Mouse (Mus musculus) gastrocnemius, postnatal 25 days (tissue): ENCODE measurements at regions not wholly inside any gene's neighbourhood (a gene's known extent, or its start where the extent isn't known, plus 50 kb on each side); places are given as distances from the start of the nearest gene placed in this dataset.

Source experiments
- DNase-seq: peaks from one replicate; pipeline ENCODE4 v3.0.0; 2022

DNA sequence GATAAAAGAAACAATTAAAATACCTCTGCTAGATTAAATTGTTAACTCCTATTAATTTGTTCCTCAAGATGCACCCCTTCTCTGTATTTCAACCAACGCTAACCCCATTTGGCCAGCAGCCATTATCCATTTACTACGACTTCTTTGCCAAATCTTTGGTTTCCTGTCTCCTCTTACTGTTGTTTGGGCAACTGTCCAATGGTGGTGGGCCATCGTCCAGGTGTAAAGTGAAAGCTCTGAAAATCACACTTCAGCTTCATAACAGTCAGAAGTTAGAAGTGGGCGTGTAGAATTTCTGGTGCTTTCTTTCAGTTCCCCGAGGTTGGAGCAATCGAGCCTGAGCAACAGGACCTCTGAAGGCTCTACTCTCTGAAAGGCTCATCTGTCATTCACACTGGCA, 66.8 kb upstream of the Zbtb20 start:
- no peak for DNase-seq

DNA sequence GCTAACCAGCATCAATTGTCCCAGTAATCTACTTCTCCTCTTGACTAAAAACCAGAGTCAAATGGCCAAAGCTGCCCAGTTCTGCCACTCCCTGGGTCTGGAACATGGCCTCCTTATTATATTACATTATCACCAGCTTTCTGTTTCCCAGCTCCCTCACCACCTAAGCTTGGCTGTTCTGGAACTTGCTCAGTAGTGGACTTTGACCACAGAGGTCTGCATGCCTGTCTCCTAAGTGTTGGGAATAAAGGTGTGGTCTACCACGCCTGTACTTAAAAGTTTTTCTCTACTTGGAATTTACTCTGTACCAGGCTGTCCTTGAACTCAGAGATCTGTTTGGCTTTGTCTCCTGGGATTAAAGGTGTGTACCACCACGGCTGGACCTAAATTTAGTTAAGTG, 68.1 kb upstream of the Zbtb20 start:
- no peak for DNase-seq

DNA sequence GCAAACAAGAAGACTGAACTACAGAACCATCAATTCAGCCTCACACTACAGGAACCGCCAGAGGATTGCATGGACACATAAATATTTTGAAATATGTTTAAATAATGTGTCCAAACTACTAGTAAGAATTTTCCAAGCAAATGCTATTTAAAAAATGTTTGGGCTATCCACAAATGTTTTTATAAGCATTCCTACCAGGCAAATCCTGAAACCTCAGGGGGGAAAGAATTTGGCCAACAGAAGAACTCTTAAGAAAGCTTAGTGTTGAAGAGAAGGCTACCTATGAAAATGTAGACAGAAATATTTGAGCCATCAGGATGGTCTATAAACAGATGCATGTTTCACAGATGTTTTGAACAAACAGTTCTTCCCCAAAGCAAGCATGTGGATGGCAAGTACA, 72.1 kb upstream of the Zbtb20 start:
- DNase-seq = no peak

DNA sequence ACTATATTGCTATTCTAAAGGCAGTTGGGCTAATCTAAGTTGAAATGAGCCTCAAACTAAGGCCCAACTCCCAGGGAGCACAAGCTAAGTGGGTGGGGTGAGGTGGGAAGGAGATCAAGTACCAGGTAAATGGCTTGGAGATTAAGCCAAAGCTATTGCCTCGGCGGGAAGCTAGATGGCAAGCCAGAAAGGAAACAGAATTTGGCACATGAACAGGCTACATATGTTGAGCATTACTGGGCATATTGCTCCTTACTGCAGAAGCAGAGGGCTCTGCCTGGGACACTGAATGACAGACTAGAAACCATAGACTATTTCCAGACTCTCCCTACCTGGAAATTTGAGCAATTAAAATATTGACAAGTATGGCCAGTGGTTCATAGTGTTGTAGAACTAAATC, 83.1 kb upstream of the Zbtb20 start:
- no peak for DNase-seq

DNA sequence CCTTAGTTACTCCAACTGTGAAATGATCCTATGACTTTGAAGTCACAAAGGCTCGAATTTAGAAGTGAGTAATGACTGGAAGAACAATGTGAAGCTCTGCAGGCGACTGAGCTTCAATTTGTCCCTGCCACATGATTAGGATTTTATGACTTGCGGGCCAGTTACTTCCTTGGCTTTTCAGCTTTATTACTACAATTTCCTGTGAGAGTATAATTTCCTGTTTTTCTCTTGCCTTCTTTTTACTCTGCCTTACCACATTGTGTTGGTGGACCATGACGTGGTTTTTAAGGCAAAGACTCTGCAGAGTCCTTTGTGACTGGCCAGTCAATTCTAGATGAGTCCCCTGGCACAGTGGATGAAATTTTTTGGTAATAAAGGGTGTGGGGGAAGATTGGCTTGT, 91.0 kb upstream of the Zbtb20 start:
- DNase-seq = no peak

DNA sequence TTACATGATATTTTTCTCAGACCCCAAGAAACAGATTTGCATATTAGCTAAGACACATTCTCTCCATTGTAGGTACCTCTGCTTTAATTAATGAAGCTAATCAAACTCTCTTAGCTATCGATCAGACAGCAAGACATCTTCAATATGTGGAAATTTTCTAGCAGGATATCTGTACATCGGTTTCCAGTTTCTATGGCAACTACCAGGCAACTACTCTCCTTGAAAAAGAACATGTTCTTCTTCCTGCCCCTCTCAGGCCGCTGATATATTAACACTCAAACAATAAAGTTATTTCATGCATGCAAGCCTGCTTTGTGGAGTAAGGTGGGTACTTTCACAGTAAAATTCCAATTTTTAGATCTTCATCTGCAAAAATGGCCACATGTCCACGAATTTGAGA, 91.7 kb upstream of the Zbtb20 start:
- DNase-seq = no peak

DNA sequence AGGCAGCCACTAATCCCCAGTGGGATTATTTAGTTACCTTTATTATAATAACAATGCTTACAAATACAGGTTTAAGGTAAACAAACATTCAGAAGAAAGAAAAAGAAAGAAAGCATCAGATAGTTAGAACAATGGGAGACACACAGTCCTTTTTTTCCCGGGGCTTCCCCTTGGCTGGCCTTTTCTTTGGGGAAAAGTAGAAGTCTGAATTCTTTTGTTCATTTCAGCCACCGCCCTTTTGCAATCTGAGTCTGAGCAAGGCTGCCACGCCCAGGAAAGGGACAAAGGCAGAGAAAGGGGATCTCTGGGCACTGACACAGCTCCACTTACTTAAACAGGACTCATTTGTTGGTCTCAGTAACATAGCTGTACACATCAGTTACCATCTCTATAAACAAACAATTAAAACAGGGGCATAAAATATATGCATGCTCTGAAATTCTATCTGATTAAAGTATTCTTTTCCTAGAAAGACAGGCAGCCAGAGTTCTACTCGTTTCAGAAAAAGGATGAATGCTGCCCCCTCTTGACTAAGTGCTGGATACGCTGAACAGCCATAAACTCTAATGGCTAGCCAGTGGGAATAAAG, 93.5 kb upstream of the Zbtb20 start:
- peak; percentile 10 for DNase-seq

DNA sequence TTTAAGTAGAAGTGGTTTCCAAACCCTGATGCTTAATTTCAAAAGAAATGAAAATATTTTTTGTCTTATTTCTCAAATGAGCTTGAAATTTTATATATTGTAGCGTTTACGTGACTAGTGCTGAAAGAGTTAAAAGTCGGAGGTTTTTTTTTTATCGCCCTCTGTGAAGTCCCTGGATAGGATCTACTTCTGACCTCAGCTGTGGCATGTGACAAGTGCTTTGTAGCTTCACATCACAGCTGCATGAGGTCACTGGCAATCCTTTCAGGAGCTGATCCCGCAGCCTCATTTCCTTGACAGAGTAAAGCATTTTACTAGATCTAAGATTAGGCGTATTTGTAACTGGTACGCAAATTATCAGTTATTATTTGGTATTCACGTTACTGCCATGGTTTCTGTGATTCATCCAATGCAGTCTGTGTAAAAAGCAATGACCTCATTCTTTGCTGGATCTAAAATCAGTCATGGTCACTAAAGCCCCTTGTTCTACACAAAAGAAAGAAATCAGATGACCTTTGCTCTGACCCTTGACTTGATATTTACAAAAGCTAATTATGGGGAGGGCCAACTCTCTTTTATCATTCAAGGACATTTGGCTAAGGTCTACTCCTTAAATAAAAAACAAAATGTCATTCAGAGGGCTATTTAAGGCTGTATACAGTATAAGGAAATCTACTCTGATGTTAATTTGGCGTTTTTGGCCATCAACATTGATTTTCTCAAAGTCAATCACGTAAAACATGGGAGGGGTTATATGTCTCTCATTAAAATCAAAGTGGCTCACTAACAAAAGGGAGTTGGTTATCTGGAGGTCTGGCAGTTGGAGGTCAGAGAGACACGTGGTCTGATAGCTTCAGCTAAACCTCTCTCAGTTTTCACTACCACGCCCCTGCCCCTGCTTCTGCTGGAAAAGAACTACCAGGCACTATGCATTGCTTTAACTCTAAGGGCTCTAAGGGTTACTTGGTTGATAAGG, 94.3 kb upstream of the Zbtb20 start:
- no peak for DNase-seq

DNA sequence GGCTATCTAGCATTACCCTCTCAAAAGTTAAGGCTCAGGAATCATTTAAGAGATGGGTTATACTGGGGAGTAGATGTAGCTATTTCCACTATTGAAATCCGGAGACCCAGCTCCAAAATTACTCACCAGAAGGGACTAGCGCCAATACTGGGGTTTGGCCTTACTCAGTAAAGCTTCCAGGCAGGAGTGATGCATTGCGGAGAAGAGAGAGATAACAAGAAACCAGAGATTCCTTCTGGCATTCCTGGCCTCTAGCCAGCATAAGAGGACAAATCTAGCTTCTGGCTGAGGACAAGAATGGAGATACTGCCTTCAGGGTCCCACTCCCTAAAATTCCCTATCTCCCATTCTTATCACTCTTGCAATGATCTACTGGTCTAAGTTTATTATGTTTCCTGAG, 95.7 kb upstream of the Zbtb20 start:
- DNase-seq = no peak

DNA sequence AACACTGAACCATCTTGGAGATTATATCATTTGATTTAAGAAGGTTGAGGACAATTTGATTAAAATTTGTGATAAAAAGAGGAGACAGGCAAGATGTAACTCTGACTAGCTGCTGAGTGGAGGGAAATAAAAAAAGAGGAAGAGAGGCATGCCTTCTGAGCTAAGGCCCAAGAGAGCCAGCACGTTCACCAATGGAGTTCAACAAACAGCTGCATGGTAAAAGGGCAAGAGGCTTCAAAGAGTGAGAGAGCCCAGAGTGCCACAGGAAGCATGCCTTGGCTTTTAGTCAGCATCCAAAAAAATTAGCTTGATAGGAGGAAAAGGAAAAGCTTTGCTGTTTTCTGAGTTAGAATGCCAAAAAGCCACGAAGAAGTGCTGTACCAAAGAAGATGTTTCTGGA, 103.0 kb upstream of the Zbtb20 start:
- no peak for DNase-seq

DNA sequence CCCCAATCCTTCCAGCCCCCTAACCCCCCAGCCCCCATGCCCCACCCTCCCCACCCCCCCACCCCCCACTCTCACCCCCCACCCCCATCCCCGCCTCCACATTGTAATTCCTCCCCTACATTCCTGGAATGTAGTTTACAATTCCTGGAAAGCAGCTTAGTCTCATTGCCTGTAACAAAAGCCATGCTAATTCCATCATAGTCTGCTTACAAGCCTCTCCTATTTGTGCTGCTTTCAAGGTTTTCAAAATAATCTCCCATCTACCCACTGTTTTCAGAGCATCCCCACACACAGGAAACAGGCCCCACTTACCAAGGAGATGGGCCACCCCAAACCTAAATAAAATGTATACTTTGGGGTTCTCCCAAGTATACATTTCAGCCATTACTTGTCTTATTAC, 105.5 kb upstream of the Zbtb20 start:
- DNase-seq = no peak

DNA sequence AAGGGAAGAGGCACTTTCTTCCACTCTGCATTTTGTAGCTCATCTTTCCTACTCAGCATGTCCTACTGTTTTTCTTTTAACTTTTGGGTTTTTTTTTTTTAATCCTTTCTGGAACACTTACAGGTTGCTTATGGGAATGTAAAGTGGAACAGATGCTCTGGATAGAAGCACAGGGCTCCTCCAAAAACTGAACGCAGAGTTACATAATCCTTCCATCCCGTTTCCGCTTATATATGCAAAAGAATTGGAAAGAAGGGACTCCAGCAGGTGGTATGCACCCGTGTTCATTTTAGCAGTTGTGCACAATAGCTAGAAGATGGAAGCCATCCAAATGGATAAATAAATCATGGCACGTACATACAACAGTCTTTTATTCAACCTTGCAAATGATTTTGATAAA, 127.0 kb upstream of the Zbtb20 start:
- no peak for DNase-seq

DNA sequence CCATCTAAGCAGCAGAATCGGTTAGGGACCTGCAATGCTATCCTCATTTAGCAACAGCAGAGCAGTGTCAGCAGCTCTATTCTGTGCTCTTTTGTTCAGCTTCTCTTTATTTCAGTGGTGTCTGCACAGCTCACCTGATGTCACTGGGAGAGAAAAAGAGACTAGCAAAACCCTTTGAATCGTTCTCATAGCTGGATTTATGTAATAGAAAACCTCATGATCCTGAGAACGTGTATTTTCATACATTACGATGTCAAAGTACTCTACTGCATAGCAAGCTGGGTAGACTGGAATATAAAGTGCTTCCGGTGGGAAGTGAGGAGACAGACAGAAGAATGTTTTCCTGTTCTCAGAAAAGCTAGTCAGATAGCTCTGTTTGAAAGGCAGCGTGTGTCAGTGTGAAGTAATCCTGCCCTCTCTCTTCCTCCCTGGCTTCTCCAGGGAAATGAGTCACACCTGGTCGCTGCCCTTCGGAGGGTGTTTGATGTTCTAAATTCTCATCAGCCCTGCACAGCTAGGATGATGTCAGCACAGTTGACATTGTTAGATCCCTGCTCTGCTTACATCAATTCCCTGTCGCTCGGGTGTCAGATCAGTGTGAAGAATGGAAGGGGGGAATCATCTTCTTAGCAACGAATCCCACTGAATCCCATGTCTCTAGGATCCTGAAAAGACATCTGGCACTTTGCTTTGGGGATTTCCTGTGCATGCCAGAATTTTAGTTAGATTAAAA, 129.6 kb upstream of the Zbtb20 start:
- no peak for DNase-seq

DNA sequence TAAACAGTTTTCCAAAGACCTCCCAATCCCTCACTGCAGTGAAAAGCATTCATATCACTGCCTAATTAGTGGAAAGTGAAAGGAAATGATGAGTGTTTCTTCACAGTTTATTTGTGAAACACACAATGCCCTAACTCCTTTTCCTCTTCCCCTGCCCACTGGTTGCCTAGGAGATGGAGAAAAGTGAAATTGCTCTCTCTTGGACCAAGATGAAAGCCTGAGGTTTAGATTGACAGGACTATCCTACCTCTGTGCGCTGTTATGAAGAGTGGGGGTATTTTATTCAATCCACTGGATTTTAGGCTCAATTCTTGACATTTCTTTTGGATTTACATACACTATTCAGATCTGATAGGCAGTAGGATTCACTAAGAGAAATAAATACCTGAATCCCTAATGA, 132.1 kb upstream of the Zbtb20 start:
- no peak for DNase-seq

DNA sequence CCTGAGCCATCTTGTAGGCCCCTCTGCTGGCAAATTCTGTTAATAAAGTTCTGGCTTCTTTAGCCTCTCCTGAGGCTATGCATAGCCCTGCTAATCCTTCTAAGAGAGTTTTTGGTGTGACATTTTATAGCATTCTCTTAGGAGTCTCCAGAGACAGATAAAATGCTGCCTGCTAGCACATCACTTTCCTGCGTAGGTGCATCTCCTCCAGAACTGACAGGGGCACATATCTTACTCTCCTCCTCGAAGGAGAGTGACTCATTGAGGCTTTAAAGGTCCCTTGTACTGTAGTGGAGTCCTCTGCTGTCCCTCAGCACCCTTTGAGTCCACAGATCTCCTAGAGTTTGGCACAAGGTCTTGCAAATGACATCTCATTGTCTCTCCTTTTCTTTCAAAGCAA, 132.6 kb upstream of the Zbtb20 start:
- no peak for DNase-seq

DNA sequence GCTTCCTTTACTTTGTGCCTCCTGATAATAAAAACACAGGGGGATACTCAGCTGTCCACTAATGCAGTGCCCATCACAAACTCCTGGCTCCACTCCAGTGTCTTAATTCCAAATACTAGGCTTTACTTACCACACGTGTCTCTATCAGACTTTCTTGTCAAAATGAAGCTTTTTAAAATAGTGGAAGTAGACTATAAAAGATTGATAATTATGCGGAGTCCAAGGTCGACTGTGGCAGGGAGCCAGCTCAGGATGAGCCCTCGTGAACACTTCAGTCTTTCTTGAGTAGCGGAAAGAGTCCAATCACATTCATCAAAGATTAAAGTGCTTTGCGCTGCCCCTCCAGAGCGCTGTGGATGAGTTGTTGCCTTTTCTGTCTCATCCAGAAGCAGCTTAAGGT, 147.9 kb upstream of the Zbtb20 start:
- DNase-seq = no peak

DNA sequence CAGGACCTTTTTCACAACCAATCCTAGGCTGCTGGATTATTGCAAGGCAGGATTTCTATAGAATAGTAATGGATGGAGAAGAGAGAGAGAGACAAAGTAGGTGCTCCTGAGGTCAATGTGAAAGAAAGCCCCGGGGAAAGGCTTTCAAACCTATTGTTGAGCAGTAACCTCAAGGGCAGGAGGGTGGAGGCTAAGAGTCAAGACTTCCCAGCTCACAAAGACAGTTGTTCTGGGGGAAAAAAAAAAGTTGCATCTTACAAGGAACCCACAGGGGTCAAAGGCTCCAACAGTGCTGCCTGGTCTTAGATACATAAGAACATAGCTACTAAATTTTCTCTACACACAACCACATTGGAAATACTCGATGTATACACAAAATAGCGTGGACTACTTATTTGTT, 155.8 kb upstream of the Zbtb20 start:
- no peak for DNase-seq

DNA sequence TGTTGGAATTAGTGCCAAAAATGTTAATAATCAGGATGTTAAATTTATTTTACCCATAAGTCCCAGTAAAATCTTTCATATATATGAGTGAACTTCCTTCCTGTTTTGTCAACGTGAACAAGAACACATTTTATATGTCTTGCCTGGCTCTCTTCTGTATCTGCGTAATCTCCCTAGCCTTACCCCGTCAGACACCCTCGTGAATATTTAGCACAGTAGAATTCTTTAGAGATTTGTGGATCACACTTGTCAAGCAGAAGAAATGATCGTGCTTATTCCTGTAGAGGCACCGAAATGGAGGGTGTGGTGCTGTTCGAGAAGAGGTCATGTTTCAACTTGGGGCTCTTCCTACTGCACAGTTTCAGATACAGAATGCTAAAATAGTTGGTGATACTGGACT, 157.2 kb upstream of the Zbtb20 start:
- DNase-seq = no peak

DNA sequence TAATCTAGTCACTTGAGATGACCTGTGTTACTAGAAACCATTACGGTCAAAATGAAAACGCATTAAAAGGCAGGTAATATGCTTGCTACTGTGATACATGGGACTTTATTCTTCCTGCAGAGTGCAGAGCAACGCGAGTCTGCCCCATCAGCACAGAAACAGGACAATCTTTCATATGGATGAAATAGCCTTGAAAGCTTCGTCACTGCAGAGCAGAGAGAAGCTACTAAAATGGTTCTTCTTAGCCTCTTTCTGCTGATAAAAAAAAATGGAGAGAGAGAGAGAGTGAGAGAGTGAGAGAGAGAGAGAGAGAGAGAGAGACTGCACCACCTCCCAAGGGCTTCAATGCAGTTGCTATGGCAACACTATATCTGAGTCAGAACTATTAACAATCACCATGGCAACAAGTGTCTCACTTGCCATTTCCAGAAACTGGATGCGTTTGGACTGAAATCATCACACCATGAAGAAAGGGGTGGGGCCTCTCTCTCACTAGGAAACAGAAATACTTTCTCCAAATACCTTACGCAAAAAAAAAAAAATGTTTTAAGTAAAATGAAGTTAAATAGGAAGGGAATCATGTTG, 157.8 kb upstream of the Zbtb20 start:
- no peak for DNase-seq

DNA sequence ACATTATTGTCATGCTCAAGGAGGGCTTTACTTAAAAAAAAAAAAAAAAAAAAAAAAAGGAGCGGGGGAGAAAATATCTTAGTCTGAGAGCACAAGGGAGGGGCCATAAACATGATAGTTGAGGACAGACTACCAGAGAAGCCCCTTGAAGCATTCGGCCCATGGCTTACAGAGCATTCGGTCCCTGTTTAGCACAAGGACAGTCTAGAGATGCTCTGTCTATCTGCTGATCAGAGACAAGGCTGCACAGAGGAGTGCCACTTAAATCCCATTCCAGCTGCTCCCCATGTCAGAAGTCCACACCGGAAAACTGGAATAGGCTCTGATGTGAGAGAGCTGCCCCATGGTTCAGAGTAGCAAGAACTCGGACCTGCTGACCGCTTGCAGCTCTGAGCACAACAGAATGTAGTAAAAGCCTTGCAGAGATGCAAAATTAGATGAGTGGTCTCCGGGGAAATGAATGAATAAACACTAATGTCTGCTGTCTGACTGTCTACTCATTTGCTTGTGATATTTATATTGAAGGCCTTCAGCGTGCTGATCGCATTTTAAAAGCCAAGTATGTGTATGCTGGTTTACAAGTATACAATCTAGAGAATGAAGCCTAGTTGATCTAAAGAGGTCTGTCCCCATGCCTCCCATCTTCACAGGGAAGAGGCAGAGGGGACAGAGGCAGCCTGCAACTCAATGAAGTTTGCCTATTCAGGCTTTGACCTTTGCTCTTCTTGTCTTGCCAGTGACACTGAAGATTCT, 158.4 kb upstream of the Zbtb20 start:
- DNase-seq = no peak

DNA sequence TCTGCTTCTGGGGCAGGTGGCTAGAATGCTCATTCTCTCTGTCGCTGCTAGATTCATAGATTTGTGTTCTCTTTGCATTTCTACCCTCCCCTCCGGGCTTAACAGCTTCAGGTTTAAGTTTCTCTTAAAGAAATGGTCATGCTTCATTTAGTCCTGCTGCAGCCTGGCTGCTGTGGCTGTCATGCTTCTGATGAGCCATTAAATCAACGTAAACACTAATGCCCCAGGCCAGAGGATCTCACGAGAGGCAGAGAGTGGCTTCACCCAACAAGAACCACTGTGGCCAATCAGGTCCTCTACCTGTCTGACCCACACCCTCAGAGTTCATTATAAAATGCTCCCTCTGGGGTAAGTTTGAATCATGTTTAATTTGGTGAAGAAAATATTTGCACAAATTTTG, 173.0 kb upstream of the Zbtb20 start:
- no peak for DNase-seq

DNA sequence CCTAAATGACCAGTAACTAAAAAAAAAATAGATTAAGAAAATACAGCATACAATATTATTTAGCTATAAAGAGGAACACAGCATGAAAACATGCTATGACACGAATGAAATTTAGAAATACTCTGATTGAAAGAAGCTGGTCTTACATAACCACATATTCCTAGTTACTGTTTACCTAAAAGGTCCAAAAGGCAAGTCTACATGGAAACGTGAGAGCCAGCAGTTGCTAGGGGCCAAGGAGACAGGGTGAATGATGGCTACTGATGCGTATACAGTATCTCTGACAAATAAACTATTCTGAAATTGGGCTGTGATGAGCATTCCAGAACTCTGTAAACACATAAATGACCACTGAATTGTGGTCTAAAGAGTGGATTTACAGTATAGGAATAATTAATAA, 194.5 kb upstream of the Zbtb20 start:
- no peak for DNase-seq
